Mouse (Mus musculus): ENCODE data around the gene Ptprg. TPM values are rescaled to one million over a fixed set of nuclear protein-coding genes. Genes with fewer than 3 reads are reported as not detected.
"Not testable (repeated sequence)": the region's sequence is repeated elsewhere in the genome, so short reads cannot be mapped to it uniquely, and the experiment has no call there.

Gene Ptprg
- polyA plus RNA-seq, 1 experiment from 2014 or later, result 48.1 TPM

DNA sequence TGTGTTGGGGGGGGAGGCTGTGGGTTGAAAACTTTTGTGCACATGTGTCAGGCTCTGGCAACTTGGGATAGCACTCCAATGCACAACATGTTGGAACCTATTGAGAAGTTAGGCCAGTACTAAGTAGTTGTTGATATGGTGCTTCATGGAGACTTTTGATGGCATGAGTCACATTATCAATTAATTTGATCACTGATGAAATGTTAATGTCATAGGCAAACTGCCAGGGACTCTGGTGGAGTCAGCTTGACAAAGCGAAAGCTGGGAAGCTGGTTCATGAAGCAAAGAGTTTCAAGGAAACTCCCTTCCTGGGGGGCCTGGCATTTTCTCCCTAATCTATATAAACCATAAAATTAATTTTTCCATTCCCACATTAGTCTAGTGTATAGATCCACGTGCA lies 508.0 kb downstream of the Ptprg start:
- H3K9ac ChIP-seq; H3K4me3 ChIP-seq; H3K4me2 ChIP-seq; H3K27ac ChIP-seq (replicated peaks); H3K36me3 ChIP-seq; ATAC-seq (ENCODE audit: low FRiP score, low read depth); H3K9me3 ChIP-seq; H3K4me1 ChIP-seq (replicated peaks); H3K27me3 ChIP-seq: not testable (repeated sequence)
- WGBS, result 88% methylated on average over 2 of the region's 2 CpGs

GRCm38 (mm10) chr14:12062628-12063360 lies 509.5 kb downstream of the Ptprg start:
- H3K27ac ChIP-seq (replicated peaks), result no peak overlapping the region
- H3K9ac ChIP-seq, result no peak overlapping the region
- H3K36me3 ChIP-seq, result no peaks in the 10 kb centered on the region
- no peak overlapping the region for H3K4me2 ChIP-seq
- ATAC-seq (ENCODE audit: low FRiP score, low read depth), result no peak
- no peak overlapping the region for H3K4me3 ChIP-seq
- no peaks in the 10 kb centered on the region for H3K9me3 ChIP-seq
- WGBS, result 87% methylated on average over 7 of the region's 7 CpGs
- no peaks in the 10 kb centered on the region for H3K27me3 ChIP-seq
- H3K4me1 ChIP-seq (replicated peaks), result 0 out of 2 replicates have a peak, but pooled peaks cover 6% of the 10 kb centered on the region

DNA sequence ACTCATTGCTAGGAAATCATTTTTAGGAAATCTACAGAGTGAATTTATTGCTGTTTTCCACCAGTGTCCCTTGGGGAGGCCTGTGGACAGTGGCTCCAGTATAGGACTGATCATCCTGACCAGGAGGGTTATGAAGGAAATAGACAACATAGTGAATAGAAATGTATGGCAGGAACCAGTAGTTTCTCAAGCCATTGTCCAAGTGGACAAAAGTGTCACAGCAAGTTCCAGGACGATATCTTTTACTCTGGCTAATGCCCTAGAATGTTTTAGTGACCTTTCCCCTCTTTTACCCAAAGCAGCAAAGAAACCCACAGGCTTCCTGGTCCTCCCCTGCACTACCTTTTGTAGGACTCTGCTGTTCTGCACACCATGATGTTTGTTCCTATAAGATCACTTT lies 511.7 kb downstream of the Ptprg start:
- H3K36me3 ChIP-seq, result no peaks in the 10 kb centered on the region
- H3K4me2 ChIP-seq, result no peak overlapping the region
- H3K4me1 ChIP-seq (replicated peaks), result no peaks in the 10 kb centered on the region; the same call in 1 of the 2 replicates
- ATAC-seq (ENCODE audit: low FRiP score, low read depth), result no peak
- WGBS, result 58% methylated on average over 1 of the region's 1 CpGs
- no peak overlapping the region for H3K27ac ChIP-seq (replicated peaks)
- H3K4me3 ChIP-seq, result no peak overlapping the region
- no peaks in the 10 kb centered on the region for H3K27me3 ChIP-seq
- H3K9ac ChIP-seq, result no peak overlapping the region
- no peaks in the 10 kb centered on the region for H3K9me3 ChIP-seq

DNA sequence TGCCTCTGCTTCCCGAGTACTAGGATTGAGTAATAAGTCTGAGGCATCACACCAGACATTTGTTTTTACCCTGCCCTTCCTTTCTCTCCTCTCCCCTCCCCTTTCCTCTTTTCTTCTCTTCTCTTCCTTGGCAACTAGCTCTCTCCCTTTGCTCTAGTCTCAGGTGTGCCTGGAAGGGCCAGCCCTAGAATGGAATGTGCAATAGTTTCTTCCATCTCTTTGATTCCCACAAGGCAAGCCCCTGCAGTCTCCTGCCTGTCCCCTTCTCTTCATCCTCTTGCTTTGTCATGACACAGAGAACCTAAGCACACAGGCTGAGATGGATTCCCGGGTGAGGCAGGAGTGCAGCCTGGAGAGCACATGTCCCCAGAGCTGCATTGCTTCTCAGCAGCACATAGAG lies 512.4 kb downstream of the Ptprg start:
- Histone ChIP-seq H3K27ac (replicated peaks) (no peak overlapping the region), H3K9ac (no peak overlapping the region), H3K9me3 (no peaks in the 10 kb centered on the region), H3K4me3 (no peak overlapping the region), H3K36me3 (no peaks in the 10 kb centered on the region), H3K4me1 (replicated peaks) (no peaks in the 10 kb centered on the region; the same call in 1 of the 2 replicates), H3K4me2 (no peak overlapping the region), H3K27me3 (no peaks in the 10 kb centered on the region)
- WGBS, result 77% methylated on average over 2 of the region's 2 CpGs
- no peak for ATAC-seq (ENCODE audit: low FRiP score, low read depth)

- no peaks in the 10 kb centered on the region for H3K27me3 ChIP-seq
- H3K36me3 ChIP-seq, result no peaks in the 10 kb centered on the region
- WGBS, result 90% methylated on average over 12 of the region's 12 CpGs
- ATAC-seq (ENCODE audit: low FRiP score, low read depth), result no peak
- H3K4me1 ChIP-seq (replicated peaks), result no peaks in the 10 kb centered on the region; the same call in 1 of the 2 replicates
- H3K27ac ChIP-seq (replicated peaks), result no peak overlapping the region
- no peak overlapping the region for H3K9ac ChIP-seq
- no peak overlapping the region for H3K4me2 ChIP-seq
- H3K9me3 ChIP-seq, result no peaks in the 10 kb centered on the region
- H3K4me3 ChIP-seq, result no peak overlapping the region
These were observed 516.4 kb downstream of the Ptprg start for GRCm38 (mm10) chr14:12069707-12070106.

- H3K4me3 ChIP-seq, result no peak overlapping the region
- H3K9ac ChIP-seq, result no peak overlapping the region
- WGBS, result 69% methylated on average over 1 of the region's 1 CpGs
These were observed 517.0 kb downstream of the Ptprg start for GRCm38 (mm10) chr14:12070361-12070760.

GRCm38 (mm10) chr14:12070856-12071465 lies 517.6 kb downstream of the Ptprg start:
- Histone ChIP-seq H3K36me3 (no peaks in the 10 kb centered on the region), H3K9ac (no peak overlapping the region), H3K4me2 (no peak overlapping the region), H3K4me1 (replicated peaks) (no peaks in the 10 kb centered on the region; the same call in 1 of the 2 replicates), H3K9me3 (no peaks in the 10 kb centered on the region), H3K27ac (replicated peaks) (no peak overlapping the region), H3K4me3 (no peak overlapping the region), H3K27me3 (no peaks in the 10 kb centered on the region)
- 80% methylated on average over 7 of the region's 7 CpGs for WGBS
- ATAC-seq (ENCODE audit: low FRiP score, low read depth), result no peak

More at GRCm38 (mm10) chr14:12070361-12070760, 517.0 kb downstream of the Ptprg start:
- Histone ChIP-seq H3K4me2 (no peak overlapping the region), H3K4me1 (replicated peaks) (no peaks in the 10 kb centered on the region; the same call in 1 of the 2 replicates), H3K36me3 (no peaks in the 10 kb centered on the region), H3K27ac (replicated peaks) (no peak overlapping the region), H3K9me3 (no peaks in the 10 kb centered on the region), H3K27me3 (no peaks in the 10 kb centered on the region)
- ATAC-seq (ENCODE audit: low FRiP score, low read depth), result no peak

DNA sequence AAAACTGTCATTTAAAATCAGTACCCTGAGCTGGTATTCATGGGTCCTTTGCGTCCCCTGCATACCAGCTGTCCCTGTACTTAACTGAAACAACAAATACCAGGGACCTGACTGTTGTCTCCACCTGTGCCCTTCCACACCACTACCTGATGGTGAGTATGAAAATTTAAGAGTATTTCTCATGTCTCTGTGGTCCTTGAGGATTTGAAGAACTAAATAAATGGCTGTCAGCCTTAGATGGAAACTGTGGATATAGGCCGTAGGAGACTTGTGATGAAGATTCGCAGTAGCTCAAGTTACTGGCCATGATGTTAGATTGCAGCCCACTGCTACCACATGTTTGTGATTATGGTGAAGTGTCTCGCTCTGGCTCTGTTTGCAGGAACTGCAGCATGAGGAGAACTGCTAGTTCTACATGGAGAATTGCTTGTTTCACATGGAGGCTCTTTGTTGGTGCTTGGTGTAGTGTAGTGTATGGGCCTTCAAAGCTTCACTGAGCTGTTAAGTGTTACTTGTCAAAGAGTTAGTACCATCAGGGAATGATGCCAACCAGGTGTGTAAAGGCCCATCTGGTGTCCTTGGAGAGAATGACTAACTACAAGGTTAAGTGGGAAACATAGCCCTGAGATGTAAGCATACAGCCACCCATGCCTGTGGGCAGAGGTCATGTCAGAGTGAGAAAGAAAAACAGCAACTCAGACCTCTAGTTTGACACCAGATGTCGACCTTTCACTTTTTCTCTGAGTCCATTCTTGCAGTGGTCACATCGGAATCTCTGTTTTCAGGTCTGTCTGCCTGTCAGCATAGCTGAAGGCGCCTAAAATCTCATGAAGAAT lies 518.9 kb downstream of the Ptprg start:
- Histone ChIP-seq H3K27ac (replicated peaks) (no peak overlapping the region), H3K27me3 (no peaks in the 10 kb centered on the region), H3K4me2 (no peak overlapping the region), H3K4me1 (replicated peaks) (no peaks in the 10 kb centered on the region; the same call in 1 of the 2 replicates), H3K9me3 (no peaks in the 10 kb centered on the region), H3K4me3 (no peak overlapping the region), H3K36me3 (no peaks in the 10 kb centered on the region), H3K9ac (no peak overlapping the region)
- WGBS, result 85% methylated on average over 7 of the region's 7 CpGs
- ATAC-seq (ENCODE audit: low FRiP score, low read depth), result no peak

GRCm38 (mm10) chr14:12073408-12074107 lies 520.2 kb downstream of the Ptprg start:
- Histone ChIP-seq H3K4me3 (no peak overlapping the region), H3K9me3 (no peaks in the 10 kb centered on the region), H3K36me3 (no peaks in the 10 kb centered on the region), H3K4me1 (replicated peaks) (no peaks in the 10 kb centered on the region; the same call in 1 of the 2 replicates), H3K4me2 (no peak overlapping the region), H3K27me3 (no peaks in the 10 kb centered on the region), H3K9ac (no peak overlapping the region), H3K27ac (replicated peaks) (no peak overlapping the region)
- 82% methylated on average over 2 of the region's 2 CpGs for WGBS
- ATAC-seq (ENCODE audit: low FRiP score, low read depth), result no peak

GRCm38 (mm10) chr14:12077193-12077592 lies 523.9 kb downstream of the Ptprg start:
- WGBS, result 77% methylated on average over 7 of the region's 7 CpGs
- Histone ChIP-seq H3K4me3 (no peak overlapping the region), H3K27me3 (no peaks in the 10 kb centered on the region), H3K36me3 (no peaks in the 10 kb centered on the region), H3K27ac (replicated peaks) (no peak overlapping the region), H3K9me3 (no peaks in the 10 kb centered on the region), H3K9ac (no peak overlapping the region), H3K4me2 (no peak overlapping the region), H3K4me1 (replicated peaks) (peaks cover 25% of the 10 kb centered on the region)
- no peak for ATAC-seq (ENCODE audit: low FRiP score, low read depth)

DNA sequence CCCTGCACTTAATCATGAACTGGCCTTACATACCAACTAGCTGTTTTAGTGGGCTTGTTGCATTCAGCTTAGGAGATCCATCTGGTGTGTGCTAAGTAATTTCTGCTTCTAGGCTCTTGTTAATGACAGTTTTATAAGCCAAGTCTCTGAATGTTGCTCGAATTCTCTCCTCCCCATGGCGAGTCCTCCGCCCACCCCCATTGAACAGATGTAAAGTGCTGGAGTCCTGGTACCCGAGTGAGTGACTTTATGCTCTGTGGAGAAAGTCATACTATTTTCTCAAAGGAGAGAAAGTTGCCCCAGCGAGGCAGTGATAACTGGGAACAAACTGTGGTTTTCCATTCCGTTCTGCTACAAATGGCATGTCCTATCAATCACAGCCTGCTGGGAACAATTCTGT lies 525.9 kb downstream of the Ptprg start:
- ATAC-seq (ENCODE audit: low FRiP score, low read depth), result no peak
- no peak overlapping the region for H3K4me3 ChIP-seq
- H3K27me3 ChIP-seq, result no peaks in the 10 kb centered on the region
- peaks cover 30% of the 10 kb centered on the region for H3K4me1 ChIP-seq (replicated peaks)
- H3K27ac ChIP-seq (replicated peaks), result 0 out of 2 replicates have a peak overlapping the region, but pooled peaks have one; percentile 6
- H3K9me3 ChIP-seq, result no peaks in the 10 kb centered on the region
- no peak overlapping the region for H3K4me2 ChIP-seq
- no peaks in the 10 kb centered on the region for H3K36me3 ChIP-seq
- no peak overlapping the region for H3K9ac ChIP-seq
- WGBS, result 52% methylated on average over 6 of the region's 6 CpGs
